Mouse (Mus musculus) T-helper 17 cell (primary cell): ENCODE measurements at regions not wholly inside any gene's neighbourhood (a gene's known extent, or its start where the extent isn't known, plus 50 kb on each side); places are given as distances from the start of the nearest gene placed in this dataset.
"Not testable (repeated sequence)": the region's sequence is repeated elsewhere in the genome, so short reads cannot be mapped to it uniquely, and the experiment has no call there.

ENCODE experiments used
- in situ Hi-C, 2 experiments: fragments of 300-600 bp; cut with MboI, MseI; formaldehyde crosslinking; loops; 1 replicate in 1 of 2; 2 replicates in 1 of 2; pipeline ENCODE4 v1.15.1; 2025; ENCODE audit warnings: high pct_unique_total_duplicates in 2 of 2

- in situ Hi-C loops = not testable (repeated sequence)
Observed at GRCm38 (mm10) chr6:48341367-48341766, 54.0 kb upstream of the Krba1 start.

GRCm38 (mm10) chr6:48336964-48337363 is 58.4 kb upstream of the Krba1 start:
- in situ Hi-C loops = not testable (repeated sequence)

- in situ Hi-C loops = no loop called here
Observed at GRCm38 (mm10) chr6:48288011-48288410, 107.4 kb upstream of the Krba1 start.

- in situ Hi-C loops = loop anchor here in 1 of 2 experiments (10.0 kb wide), 1 partner anchor 1795 kb away; no protein-coding TSS in a partner anchor
Observed at GRCm38 (mm10) chr6:48279646-48280045, 115.7 kb upstream of the Krba1 start.

- in situ Hi-C loops = loop anchor here in 1 of 2 experiments (5.0 kb wide), 1 partner anchor 54 kb away; no protein-coding TSS in a partner anchor
Observed at GRCm38 (mm10) chr6:48261563-48261962, 133.8 kb upstream of the Krba1 start.

GRCm38 (mm10) chr6:48252989-48253388 is 142.4 kb upstream of the Krba1 start:
- in situ Hi-C loops = not testable (repeated sequence)

GRCm38 (mm10) chr6:48251954-48252353 is 143.4 kb upstream of the Krba1 start:
- in situ Hi-C loops = no loop called here

- in situ Hi-C loops = not testable (repeated sequence)
Observed at GRCm38 (mm10) chr6:48244191-48244590, 151.2 kb upstream of the Krba1 start.

- in situ Hi-C loops = no loop called here
Observed at GRCm38 (mm10) chr6:48227431-48227830, 141.0 kb upstream of the Zfp746 start.

GRCm38 (mm10) chr6:48224206-48224605 is 137.8 kb upstream of the Zfp746 start:
- in situ Hi-C loops = no loop called here

GRCm38 (mm10) chr6:48222971-48223370 is 136.6 kb upstream of the Zfp746 start:
- in situ Hi-C loops = no loop called here

GRCm38 (mm10) chr6:48221806-48222205 is 135.4 kb upstream of the Zfp746 start:
- in situ Hi-C loops = not testable (repeated sequence)

- in situ Hi-C loops = loop anchor here in 1 of 2 experiments (10.0 kb wide), 1 partner anchor 740 kb away; no protein-coding TSS in a partner anchor
Observed at GRCm38 (mm10) chr6:48215212-48215611, 128.8 kb upstream of the Zfp746 start.

GRCm38 (mm10) chr6:48209739-48210138 is 123.3 kb upstream of the Zfp746 start:
- in situ Hi-C loops = loop anchor here in 1 of 2 experiments (5.0 to 10.0 kb wide), 2 partner anchors 53 to 735 kb away; no protein-coding TSS in a partner anchor

- in situ Hi-C loops = loop anchor here in 1 of 2 experiments (5.0 kb wide), 1 partner anchor 53 kb away; no protein-coding TSS in a partner anchor
Observed at GRCm38 (mm10) chr6:48209103-48209502, 122.7 kb upstream of the Zfp746 start.

- in situ Hi-C loops = loop anchor here in 1 of 2 experiments (5.0 kb wide), 1 partner anchor 57 kb away; no protein-coding TSS in a partner anchor
Observed at GRCm38 (mm10) chr6:48205722-48206121, 119.3 kb upstream of the Zfp746 start.

GRCm38 (mm10) chr6:48199951-48200350 is 113.6 kb upstream of the Zfp746 start:
- in situ Hi-C loops = no loop called here

- in situ Hi-C loops = no loop called here
Observed at GRCm38 (mm10) chr6:48198806-48199205, 112.4 kb upstream of the Zfp746 start.

- in situ Hi-C loops = no loop called here
Observed at GRCm38 (mm10) chr6:48197696-48198378, 111.4 kb upstream of the Zfp746 start.

GRCm38 (mm10) chr6:48188363-48188762 is 102.0 kb upstream of the Zfp746 start:
- in situ Hi-C loops = loop anchor here in 1 of 2 experiments (10.0 kb wide), 2 partner anchors 446 to 586 kb away; partner anchors contain the start of gene Gimap3

- in situ Hi-C loops = loop anchor here in 1 of 2 experiments (10.0 kb wide), 2 partner anchors 449 to 589 kb away; partner anchors contain the start of gene Gimap3
Observed at GRCm38 (mm10) chr6:48185311-48185710, 98.9 kb upstream of the Zfp746 start.

GRCm38 (mm10) chr6:48178360-48179120 is 92.1 kb upstream of the Zfp746 start:
- in situ Hi-C loops = loop anchor here in 1 of 2 experiments (5.0 kb wide), 1 partner anchor 449 kb away; the partner anchor contains the start of gene AI854703
